Comparison of ENCODE assay signal across 12 mouse cellular contexts in genomic region chr4:155120583-155120982, GRCm38 (mm10). TPM values are rescaled to one million over a fixed set of nuclear protein-coding genes. Genes with fewer than 3 reads are reported as not detected.
DNase-seq lines count a peak whose midpoint lies in the region; ATAC-seq lines count a peak whose summit lies in the region.
"Had no signal": no experiment of that assay in that cellular context is flagged by ENCODE, and none has a peak within 500 bp of the region (broad histone marks: within the 10 kb centered on the region; RNA-seq: fewer than 3 reads in every experiment).

No protein-coding gene starts in this region.

- H3K4me2 ChIP-seq in midbrain, embryonic 16.5 days (ENCODE audit: low read length) = no peak overlapping the region
- H3K4me2 ChIP-seq in intestine, embryonic 15.5 days (replicated peaks) = no peak overlapping the region
- H3K4me2 ChIP-seq in liver, embryonic 15.5 days = no peak overlapping the region
- no peak overlapping the region for H3K4me2 ChIP-seq in neural tube, embryonic 15.5 days

- no peaks in the 10 kb centered on the region for H3K9me3 ChIP-seq in midbrain, embryonic 10.5 days (replicated peaks)
- H3K9me3 ChIP-seq in midbrain, embryonic 16.5 days (replicated peaks; ENCODE audit: control insufficient read depth, low read length, poor library complexity, severe bottlenecking) = no peaks in the 10 kb centered on the region
- no peaks in the 10 kb centered on the region for H3K9me3 ChIP-seq in intestine, embryonic 15.5 days
- no peaks in the 10 kb centered on the region for H3K9me3 ChIP-seq in liver, embryonic 15.5 days (replicated peaks)
- H3K9me3 ChIP-seq in neural tube, embryonic 15.5 days (replicated peaks) = no peaks in the 10 kb centered on the region

- H3K4me3 ChIP-seq in midbrain, embryonic 10.5 days = no peak overlapping the region
- no peak overlapping the region for H3K4me3 ChIP-seq in midbrain, embryonic 16.5 days (ENCODE audit: low read depth, low read length)
- no peak overlapping the region for H3K4me3 ChIP-seq in intestine, embryonic 15.5 days (replicated peaks)
- no peak overlapping the region for H3K4me3 ChIP-seq in liver, embryonic 15.5 days (replicated peaks)
- H3K4me3 ChIP-seq in neural tube, embryonic 15.5 days (replicated peaks) = no peak overlapping the region
- H3K4me3 ChIP-seq: erythroblast, embryonic 14.5 days had no signal

- no peaks in the 10 kb centered on the region for H3K36me3 ChIP-seq in midbrain, embryonic 10.5 days
- no peaks in the 10 kb centered on the region for H3K36me3 ChIP-seq in midbrain, embryonic 16.5 days (ENCODE audit: control insufficient read depth, insufficient read depth, low read length)
- no peaks in the 10 kb centered on the region for H3K36me3 ChIP-seq in intestine, embryonic 15.5 days
- no peaks in the 10 kb centered on the region for H3K36me3 ChIP-seq in liver, embryonic 15.5 days (replicated peaks)
- H3K36me3 ChIP-seq in neural tube, embryonic 15.5 days = no peaks in the 10 kb centered on the region

- WGBS in midbrain, embryonic 10.5 days = 81% methylated on average over 5 of the region's 5 CpGs
- 85% methylated on average over 5 of the region's 5 CpGs for WGBS in midbrain, embryonic 16.5 days
- 52% methylated on average over 5 of the region's 5 CpGs for WGBS in intestine, embryonic 15.5 days
- 34% methylated on average over 5 of the region's 5 CpGs for WGBS in liver, embryonic 15.5 days (ENCODE audit: insufficient replicate concordance)
- 71% methylated on average over 5 of the region's 5 CpGs for WGBS in neural tube, embryonic 15.5 days

- H3K27ac ChIP-seq in midbrain, embryonic 10.5 days (replicated peaks) = 0 out of 2 replicates have a peak overlapping the region, but pooled peaks have one; percentile 42
- no peak overlapping the region for H3K27ac ChIP-seq in midbrain, embryonic 16.5 days (ENCODE audit: low read length)
- peak overlapping the region; percentile 94 for H3K27ac ChIP-seq in intestine, embryonic 15.5 days
- H3K27ac ChIP-seq in liver, embryonic 15.5 days (replicated peaks) = peak overlapping the region; percentile 75
- H3K27ac ChIP-seq in neural tube, embryonic 15.5 days (replicated peaks) = no peak overlapping the region

- peaks cover 51% of the 10 kb centered on the region for H3K4me1 ChIP-seq in midbrain, embryonic 10.5 days
- H3K4me1 ChIP-seq in midbrain, embryonic 16.5 days (ENCODE audit: control insufficient read depth, insufficient read depth, low read length) = peaks cover 11% of the 10 kb centered on the region
- H3K4me1 ChIP-seq in intestine, embryonic 15.5 days (replicated peaks) = peaks cover 49% of the 10 kb centered on the region
- peaks cover 80% of the 10 kb centered on the region for H3K4me1 ChIP-seq in liver, embryonic 15.5 days (replicated peaks)
- H3K4me1 ChIP-seq in neural tube, embryonic 15.5 days = peaks cover 35% of the 10 kb centered on the region

- no peaks in the 10 kb centered on the region for H3K27me3 ChIP-seq in midbrain, embryonic 10.5 days (ENCODE audit: low read depth, poor library complexity, severe bottlenecking)
- H3K27me3 ChIP-seq in midbrain, embryonic 16.5 days (ENCODE audit: control insufficient read depth, insufficient read depth, low read depth, low read length) = no peaks in the 10 kb centered on the region
- no peaks in the 10 kb centered on the region for H3K27me3 ChIP-seq in intestine, embryonic 15.5 days (replicated peaks)
- no peaks in the 10 kb centered on the region for H3K27me3 ChIP-seq in liver, embryonic 15.5 days
- H3K27me3 ChIP-seq in neural tube, embryonic 15.5 days (replicated peaks) = no peaks in the 10 kb centered on the region; the same call in 1 of the 2 replicates

- no peak for DNase-seq in midbrain, embryonic 10.5 days (ENCODE audit: low spot score)
- DNase-seq in B cell, adult 2 months = no peak
- no peak for DNase-seq in thymus, postnatal 10 days (ENCODE audit: low spot score in 2 of 2)
- DNase-seq: adrenal gland, postnatal 10 days; cerebellum, adult 18-20 months; kidney, adult 8-10 months; thymus, adult 2 months had no signal

- no peak overlapping the region for H3K9ac ChIP-seq in midbrain, embryonic 16.5 days (ENCODE audit: low read depth, low read length)
- no peak overlapping the region for H3K9ac ChIP-seq in intestine, embryonic 15.5 days
- H3K9ac ChIP-seq in liver, embryonic 15.5 days = no peak overlapping the region
- no peak overlapping the region for H3K9ac ChIP-seq in neural tube, embryonic 15.5 days (replicated peaks)

- no peak for ATAC-seq in midbrain, embryonic 16.5 days
- ATAC-seq in intestine, embryonic 15.5 days = peak; percentile 89
- ATAC-seq in liver, embryonic 15.5 days (ENCODE audit: insufficient read depth) = peak; percentile 71
- no peak for ATAC-seq in neural tube, embryonic 15.5 days (ENCODE audit: low FRiP score)

RNA-seq across cellular contexts. Expression of gene Morn1, which starts 34.2 kb away (rescaled TPM):
- 5.1 and 6.2 TPM in 2 replicates for polyA plus RNA-seq in midbrain, embryonic 10.5 days (2016; fragmentation: Nextera tagmentation; extraction: Ambion mirVana)
- polyA plus RNA-seq in midbrain, embryonic 16.5 days (2015; fragmentation: Nextera tagmentation; extraction: Ambion mirVana) = 7.3 and 8.9 TPM in 2 replicates
- polyA plus RNA-seq in intestine, embryonic 15.5 days (2015; fragmentation: Nextera tagmentation; extraction: Ambion mirVana) = 3.0 and 3.9 TPM in 2 replicates
- polyA plus RNA-seq in liver, embryonic 15.5 days (2015; fragmentation: Nextera tagmentation; extraction: Ambion mirVana) = 0.88 and 1.1 TPM in 2 replicates
- polyA plus RNA-seq in neural tube, embryonic 15.5 days (2015; fragmentation: Nextera tagmentation; extraction: Ambion mirVana) = 6.4 and 6.7 TPM in 2 replicates

RNA-seq across cellular contexts. Expression of gene Rer1, which starts 34.4 kb away (rescaled TPM):
- 137 and 147 TPM in 2 replicates for polyA plus RNA-seq in midbrain, embryonic 10.5 days (2016; fragmentation: Nextera tagmentation; extraction: Ambion mirVana)
- 121 and 124 TPM in 2 replicates for polyA plus RNA-seq in midbrain, embryonic 16.5 days (2015; fragmentation: Nextera tagmentation; extraction: Ambion mirVana)
- polyA plus RNA-seq in intestine, embryonic 15.5 days (2015; fragmentation: Nextera tagmentation; extraction: Ambion mirVana) = 194 and 205 TPM in 2 replicates
- 78.0 and 81.0 TPM in 2 replicates for polyA plus RNA-seq in liver, embryonic 15.5 days (2015; fragmentation: Nextera tagmentation; extraction: Ambion mirVana)
- 130 and 139 TPM in 2 replicates for polyA plus RNA-seq in neural tube, embryonic 15.5 days (2015; fragmentation: Nextera tagmentation; extraction: Ambion mirVana)

RNA-seq across cellular contexts. Expression of gene Pex10, which starts 53.8 kb away (rescaled TPM):
- 21.0 and 21.1 TPM in 2 replicates for polyA plus RNA-seq in midbrain, embryonic 10.5 days (2016; fragmentation: Nextera tagmentation; extraction: Ambion mirVana)
- polyA plus RNA-seq in midbrain, embryonic 16.5 days (2015; fragmentation: Nextera tagmentation; extraction: Ambion mirVana) = 22.2 and 22.8 TPM in 2 replicates
- 23.3 and 26.0 TPM in 2 replicates for polyA plus RNA-seq in intestine, embryonic 15.5 days (2015; fragmentation: Nextera tagmentation; extraction: Ambion mirVana)
- 7.5 and 8.3 TPM in 2 replicates for polyA plus RNA-seq in liver, embryonic 15.5 days (2015; fragmentation: Nextera tagmentation; extraction: Ambion mirVana)
- polyA plus RNA-seq in neural tube, embryonic 15.5 days (2015; fragmentation: Nextera tagmentation; extraction: Ambion mirVana) = 22.3 and 23.5 TPM in 2 replicates

Comparison
In these comparisons a context has a peak if more than half of its experiments do, and no peak if none do; other contexts are left out.
1. H3K27ac ChIP-seq: peak in midbrain, embryonic 10.5 days (single experiment), intestine, embryonic 15.5 days (single experiment) and liver, embryonic 15.5 days (single experiment); none in midbrain, embryonic 16.5 days (single experiment) and neural tube, embryonic 15.5 days (single experiment).
2. ATAC-seq: peak in intestine, embryonic 15.5 days (single experiment) and liver, embryonic 15.5 days (single experiment); none in midbrain, embryonic 16.5 days (single experiment) and neural tube, embryonic 15.5 days (single experiment).